Mouse (Mus musculus): Measurements from ENCODE around the gene Nbl1. TPM values are rescaled to one million over a fixed set of nuclear protein-coding genes. Genes with fewer than 3 reads are reported as not detected.

The Nbl1 gene
- polyA plus RNA-seq, 1 experiment from 2014 or later = 141 TPM

- no peaks in the 10 kb centered on the region for H3K9me3 ChIP-seq (ENCODE audit: low read length)
- WGBS = 97% methylated on average over 1 of the region's 1 CpGs
- no peak overlapping the region for H3K27ac ChIP-seq (ENCODE audit: low read length)
- H3K4me2 ChIP-seq (replicated peaks; ENCODE audit: low read depth, low read length) = no peak overlapping the region
- no peak overlapping the region for H3K4me3 ChIP-seq (ENCODE audit: low read depth, low read length)
- peaks cover 9% of the 10 kb centered on the region; the same call in 1 of the 2 replicates for H3K36me3 ChIP-seq (ENCODE audit: insufficient read depth, low read length)
- H3K4me1 ChIP-seq (ENCODE audit: insufficient read depth, low read depth, low read length) = peaks cover 6% of the 10 kb centered on the region; the same call in 1 of the 2 replicates
- no peak for ATAC-seq
- no peaks in the 10 kb centered on the region for H3K27me3 ChIP-seq (replicated peaks; ENCODE audit: insufficient read depth, low read length)
- DNase-seq (ENCODE audit: low spot score) = no peak
- no peak for TF ChIP-seq EP300 (IDR thresholded peaks at IDR 0.05)
- TF ChIP-seq CTCF (IDR thresholded peaks at IDR 0.05) = no peak
- no peak overlapping the region for H3K9ac ChIP-seq (replicated peaks; ENCODE audit: low read depth)
Observed at GRCm38 (mm10) chr4:139105453-139105852, 12.7 kb upstream of the Nbl1 start.

GRCm38 (mm10) chr4:139101546-139101945 is 8.8 kb upstream of the Nbl1 start:
- H3K4me3 ChIP-seq (ENCODE audit: low read depth, low read length) = no peak overlapping the region
- ATAC-seq = no peak
- TF ChIP-seq EP300 (IDR thresholded peaks at IDR 0.05) = no peak
- TF ChIP-seq CTCF (IDR thresholded peaks at IDR 0.05) = no peak

DNA sequence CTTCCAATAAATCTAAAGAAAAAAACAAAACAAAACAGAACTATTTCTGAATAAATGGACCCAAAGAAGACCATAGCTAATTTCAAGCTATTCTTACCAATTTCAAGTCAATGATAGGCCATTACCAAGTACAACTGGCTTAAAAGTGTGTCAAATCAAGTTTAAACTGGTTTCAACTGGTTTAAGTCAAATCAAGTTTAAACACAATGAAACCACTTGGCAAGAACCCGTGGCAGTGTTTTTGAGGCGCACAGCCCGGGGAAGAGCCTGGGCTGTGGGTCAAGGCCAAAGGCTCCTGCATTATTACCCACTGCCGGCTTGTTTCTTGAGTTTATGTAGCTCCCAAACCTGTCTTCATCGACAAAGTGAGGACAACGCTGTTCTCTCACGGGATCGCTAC is 7.5 kb upstream of the Nbl1 start:
- TF ChIP-seq CTCF (IDR thresholded peaks at IDR 0.05) (no peak), EP300 (IDR thresholded peaks at IDR 0.05) (no peak)
- H3K4me3 ChIP-seq (ENCODE audit: low read depth, low read length) = no peak overlapping the region
- H3K9ac ChIP-seq (replicated peaks; ENCODE audit: low read depth) = no peak overlapping the region
- H3K36me3 ChIP-seq (ENCODE audit: insufficient read depth, low read length) = peaks cover 9% of the 10 kb centered on the region; the same call in 1 of the 2 replicates
- DNase-seq (ENCODE audit: low spot score) = no peak
- H3K4me2 ChIP-seq (replicated peaks; ENCODE audit: low read depth, low read length) = no peak overlapping the region
- no peak overlapping the region for H3K27ac ChIP-seq (ENCODE audit: low read length)
- no peaks in the 10 kb centered on the region for H3K27me3 ChIP-seq (replicated peaks; ENCODE audit: insufficient read depth, low read length)
- H3K4me1 ChIP-seq (ENCODE audit: insufficient read depth, low read depth, low read length) = peaks cover 5% of the 10 kb centered on the region; the same call in 1 of the 2 replicates
- no peaks in the 10 kb centered on the region for H3K9me3 ChIP-seq (ENCODE audit: low read length)
- 85% methylated on average over 8 of the region's 8 CpGs for WGBS
- ATAC-seq = no peak

More at GRCm38 (mm10) chr4:139101546-139101945, 8.8 kb upstream of the Nbl1 start:
- DNase-seq (ENCODE audit: low spot score) = no peak
- Histone ChIP-seq H3K36me3 (ENCODE audit: insufficient read depth, low read length) (peaks cover 9% of the 10 kb centered on the region; the same call in 1 of the 2 replicates), H3K27me3 (replicated peaks; ENCODE audit: insufficient read depth, low read length) (no peaks in the 10 kb centered on the region), H3K4me1 (ENCODE audit: insufficient read depth, low read depth, low read length) (no peaks in the 10 kb centered on the region; the same call in 1 of the 2 replicates), H3K4me2 (replicated peaks; ENCODE audit: low read depth, low read length) (no peak overlapping the region), H3K9ac (replicated peaks; ENCODE audit: low read depth) (no peak overlapping the region), H3K9me3 (ENCODE audit: low read length) (no peaks in the 10 kb centered on the region), H3K27ac (ENCODE audit: low read length) (no peak overlapping the region)
- 59% methylated on average over 6 of the region's 6 CpGs for WGBS

- H3K4me2 ChIP-seq (replicated peaks; ENCODE audit: low read depth, low read length) = no peak overlapping the region
- no peaks in the 10 kb centered on the region for H3K36me3 ChIP-seq (ENCODE audit: insufficient read depth, low read length)
- no peak overlapping the region for H3K9ac ChIP-seq (replicated peaks; ENCODE audit: low read depth)
- no peaks in the 10 kb centered on the region; the same call in 1 of the 2 replicates for H3K9me3 ChIP-seq (ENCODE audit: low read length)
- DNase-seq (ENCODE audit: low spot score) (peak; percentile 79), ATAC-seq (peak; percentile 20; the same call in 1 of the 2 replicates)
- no peak overlapping the region for H3K27ac ChIP-seq (ENCODE audit: low read length)
- no peaks in the 10 kb centered on the region for H3K27me3 ChIP-seq (replicated peaks; ENCODE audit: insufficient read depth, low read length)
- H3K4me3 ChIP-seq (ENCODE audit: low read depth, low read length) = no peak overlapping the region
- peaks cover 7% of the 10 kb centered on the region for H3K4me1 ChIP-seq (ENCODE audit: insufficient read depth, low read depth, low read length)
- WGBS = 13% methylated on average over 5 of the region's 5 CpGs
- TF ChIP-seq CTCF (IDR thresholded peaks at IDR 0.05) (no peak), EP300 (IDR thresholded peaks at IDR 0.05) (peak; percentile 51)
Observed at GRCm38 (mm10) chr4:139096201-139096600, 3.4 kb upstream of the Nbl1 start.

DNA sequence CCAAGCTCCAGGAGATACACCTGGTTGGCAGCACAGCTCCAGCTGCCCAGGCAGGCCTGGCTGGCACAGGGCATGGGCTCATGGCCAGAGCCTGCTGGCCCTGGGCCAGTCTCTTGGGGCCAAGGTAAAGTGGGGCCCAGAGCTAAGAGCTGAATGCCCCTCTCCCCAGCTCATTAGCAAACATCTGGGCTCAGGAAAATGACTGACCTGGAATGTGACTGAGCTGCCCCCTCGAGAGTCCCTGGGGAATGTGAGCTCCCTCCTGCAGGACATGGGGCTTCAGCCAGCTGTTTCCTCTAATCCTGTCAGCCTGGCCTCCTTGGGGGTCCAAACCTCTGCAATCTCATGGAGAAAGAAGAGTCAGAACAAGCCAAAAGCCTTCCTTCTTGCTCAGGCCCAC is 2.6 kb upstream of the Nbl1 start:
- peak; percentile 17 for ATAC-seq
- Histone ChIP-seq H3K27ac (ENCODE audit: low read length) (no peak overlapping the region), H3K4me1 (ENCODE audit: insufficient read depth, low read depth, low read length) (peaks cover 9% of the 10 kb centered on the region), H3K36me3 (ENCODE audit: insufficient read depth, low read length) (no peaks in the 10 kb centered on the region), H3K9ac (replicated peaks; ENCODE audit: low read depth) (no peak overlapping the region), H3K4me2 (replicated peaks; ENCODE audit: low read depth, low read length) (no peak overlapping the region), H3K27me3 (replicated peaks; ENCODE audit: insufficient read depth, low read length) (no peaks in the 10 kb centered on the region), H3K4me3 (ENCODE audit: low read depth, low read length) (no peak overlapping the region), H3K9me3 (ENCODE audit: low read length) (no peaks in the 10 kb centered on the region; the same call in 1 of the 2 replicates)
- DNase-seq (ENCODE audit: low spot score) = peak; percentile 31
- 0 out of 2 replicates have a peak, but pooled peaks have one; percentile 3 for TF ChIP-seq CTCF (IDR thresholded peaks at IDR 0.05)
- TF ChIP-seq EP300 (IDR thresholded peaks at IDR 0.05) = no peak
- WGBS = 8% methylated on average over 1 of the region's 1 CpGs

DNA sequence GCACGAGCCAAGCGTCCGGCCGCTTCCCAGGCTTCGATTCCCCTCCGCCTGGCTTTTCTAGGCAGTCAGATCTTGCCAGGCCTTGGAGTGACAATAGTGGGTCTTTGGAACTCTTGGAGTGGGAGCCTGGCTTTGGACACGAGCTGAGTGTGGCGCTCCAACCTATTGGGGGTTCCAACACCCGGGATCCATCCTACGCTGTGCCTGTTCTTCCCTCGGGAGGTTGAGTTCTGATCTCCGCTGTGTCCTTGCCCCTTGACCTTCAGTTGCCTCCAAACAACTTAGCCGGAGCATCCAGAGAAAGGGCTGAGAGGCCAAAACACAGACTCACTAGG is 370 bp upstream of the Nbl1 start:
- Histone ChIP-seq H3K9me3 (ENCODE audit: low read length) (no peaks in the 10 kb centered on the region; the same call in 1 of the 2 replicates), H3K4me2 (replicated peaks; ENCODE audit: low read depth, low read length) (peak overlapping the region; percentile 98), H3K4me3 (ENCODE audit: low read depth, low read length) (peak overlapping the region; percentile 76), H3K9ac (replicated peaks; ENCODE audit: low read depth) (peak overlapping the region; percentile 68; the same call in 1 of the 2 replicates), H3K4me1 (ENCODE audit: insufficient read depth, low read depth, low read length) (peaks cover 9% of the 10 kb centered on the region), H3K36me3 (ENCODE audit: insufficient read depth, low read length) (no peaks in the 10 kb centered on the region), H3K27ac (ENCODE audit: low read length) (peak overlapping the region; percentile 59; the same call in 1 of the 2 replicates), H3K27me3 (replicated peaks; ENCODE audit: insufficient read depth, low read length) (no peaks in the 10 kb centered on the region)
- no peak for DNase-seq (ENCODE audit: low spot score)
- TF ChIP-seq CTCF (IDR thresholded peaks at IDR 0.05) (no peak), EP300 (IDR thresholded peaks at IDR 0.05) (no peak)
- WGBS = 36% methylated on average over 7 of the region's 13 CpGs
- peak; percentile 5; the same call in 1 of the 2 replicates for ATAC-seq
